Mouse (Mus musculus) bone marrow macrophage, adult 2 months (primary cell): ENCODE measurements around the gene Trit1. TPM values are rescaled to one million over a fixed set of nuclear protein-coding genes. Genes with fewer than 3 reads are reported as not detected.
"Not testable (repeated sequence)": the region's sequence is repeated elsewhere in the genome, so short reads cannot be mapped to it uniquely, and the experiment has no call there.

Experiments
- H3K27ac ChIP-seq: 2 replicates; pipeline ENCODE4 v1.5.1; 2012; ENCODE audit warnings: low read depth, low read length; ENCODE audit not compliant: insufficient read depth
- H3K4me1 ChIP-seq: 2 replicates; pipeline ENCODE4 v1.6.1; 2012; ENCODE audit warnings: low read length; ENCODE audit not compliant: control insufficient read depth, insufficient read depth
- H3K4me3 ChIP-seq: 2 replicates; pipeline ENCODE4 v1.5.1; 2012; ENCODE audit warnings: mild to moderate bottlenecking, low read length, moderate library complexity; ENCODE audit not compliant: insufficient read depth
- CTCF ChIP-seq: IDR thresholded peaks from 2 replicates; pipeline ENCODE4 v1.5.1; 2012; ENCODE audit warnings: low read depth, mild to moderate bottlenecking, low read length, moderate library complexity
- POLR2A ChIP-seq: IDR thresholded peaks from 2 replicates; pipeline ENCODE4 v1.6.1; 2012; ENCODE audit warnings: mild to moderate bottlenecking, low read depth, low read length, borderline replicate concordance
- polyA plus RNA-seq: library from polyadenylated mRNA; stranded (reverse); fragments of >200 nt; gene quantifications from 2 replicates; pipeline ENCODE4 v1.2.4, GENCODE M21; 2012; ENCODE audit not compliant: missing spikeins, insufficient read depth, insufficient read length

Trit1 gene
- polyA plus RNA-seq, 1 experiment = 12.5 TPM

DNA sequence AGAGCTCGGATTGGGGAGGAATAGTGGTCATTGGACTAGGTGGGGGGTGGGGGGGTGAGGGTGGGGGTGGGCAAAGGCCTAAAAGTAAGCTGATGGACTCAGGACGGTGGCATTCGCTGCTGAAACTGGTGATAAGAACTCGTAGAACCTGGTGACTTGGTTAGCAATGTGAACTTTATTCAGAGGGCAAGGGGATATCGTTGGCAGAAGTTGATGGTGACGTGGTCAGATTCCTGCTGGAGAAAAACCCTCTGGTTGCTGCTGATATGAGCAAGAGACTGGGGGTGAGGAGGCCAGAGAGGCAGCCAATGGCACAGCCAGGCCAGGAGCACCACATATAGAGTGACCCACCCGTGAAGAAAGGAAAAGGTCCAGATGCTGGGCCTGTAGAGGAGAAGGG, 35.2 kb upstream of the Trit1 start:
- TF ChIP-seq CTCF = no peak
- no peak for TF ChIP-seq POLR2A
- peaks cover 5% of the 10 kb centered on the region for H3K4me1 ChIP-seq
- H3K4me3 ChIP-seq = no peak overlapping the region
- no peak overlapping the region for H3K27ac ChIP-seq

DNA sequence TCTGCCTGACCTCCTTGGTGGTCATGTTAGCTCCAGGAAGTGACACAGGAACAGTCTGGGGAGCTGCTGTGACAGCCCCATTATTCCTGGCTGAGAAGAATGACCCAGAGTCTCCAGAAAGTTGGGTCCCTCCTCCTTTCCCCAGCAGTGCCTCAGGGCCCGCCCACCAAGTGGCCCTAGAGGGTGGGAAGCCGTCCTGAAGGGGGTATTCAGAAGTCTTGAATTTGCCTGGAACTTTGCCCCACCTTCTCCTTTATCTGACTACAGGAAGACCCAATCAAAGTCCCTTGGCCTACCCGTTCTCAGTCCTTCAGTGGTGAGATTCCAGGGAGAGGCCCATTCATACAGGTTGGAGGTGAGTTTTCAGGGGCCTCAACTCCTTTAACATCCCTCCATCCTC, 34.5 kb upstream of the Trit1 start:
- Histone ChIP-seq H3K27ac (no peak overlapping the region), H3K4me3 (no peak overlapping the region), H3K4me1 (peaks cover 5% of the 10 kb centered on the region)
- TF ChIP-seq CTCF (no peak), POLR2A (no peak)

GRCm38 (mm10) chr4:122982537-122982936, 33.9 kb upstream of the Trit1 start:
- Histone ChIP-seq H3K4me1 (peaks cover 8% of the 10 kb centered on the region), H3K27ac (no peak overlapping the region), H3K4me3 (no peak overlapping the region)
- TF ChIP-seq POLR2A (no peak), CTCF (no peak)

DNA sequence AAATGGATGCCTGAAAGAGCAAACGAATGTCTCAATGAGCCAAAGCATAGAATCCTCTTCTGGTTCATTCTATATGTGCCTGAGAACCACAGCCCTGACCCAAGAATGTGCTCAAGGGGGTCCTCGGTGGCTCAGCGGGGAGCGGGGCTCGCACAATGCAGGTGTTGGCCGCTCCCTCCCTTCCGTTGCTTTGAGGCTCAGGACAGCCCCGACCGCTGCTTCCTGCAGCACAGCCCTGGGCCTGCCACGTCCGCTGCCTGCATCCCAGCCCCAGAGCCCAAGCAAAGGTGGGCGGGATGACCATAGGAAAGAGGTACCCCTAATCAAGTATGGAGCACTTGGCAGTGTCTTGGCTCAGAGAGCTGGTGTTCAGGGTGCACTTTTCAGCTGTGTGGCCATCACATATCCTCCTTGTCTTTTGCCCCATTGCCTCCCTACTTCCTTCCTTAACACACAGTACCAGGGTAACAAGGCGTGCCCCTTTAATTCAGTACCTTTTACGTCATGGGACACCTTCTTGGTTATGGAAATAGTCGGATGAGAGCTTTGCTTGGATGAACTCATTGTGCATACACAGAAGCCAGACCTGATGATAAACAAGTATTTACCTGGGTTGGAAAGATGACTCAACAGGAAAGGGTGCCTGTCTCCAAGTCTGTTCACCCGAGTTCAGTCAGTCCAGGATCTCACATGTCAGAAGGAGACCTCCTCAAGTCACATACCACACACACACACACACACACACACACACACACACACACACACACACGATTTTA, 32.7 kb upstream of the Trit1 start:
- no peak overlapping the region for H3K4me3 ChIP-seq
- no peak overlapping the region for H3K27ac ChIP-seq
- H3K4me1 ChIP-seq = peaks cover 11% of the 10 kb centered on the region
- TF ChIP-seq POLR2A (no peak), CTCF (no peak)

GRCm38 (mm10) chr4:122985110-122985509, 31.3 kb upstream of the Trit1 start:
- Histone ChIP-seq H3K4me1 (peaks cover 11% of the 10 kb centered on the region), H3K27ac (peak overlapping the region; percentile 77), H3K4me3 (no peak overlapping the region)
- peak; percentile 46; the same call in 1 of the 2 replicates for TF ChIP-seq CTCF
- no peak for TF ChIP-seq POLR2A

DNA sequence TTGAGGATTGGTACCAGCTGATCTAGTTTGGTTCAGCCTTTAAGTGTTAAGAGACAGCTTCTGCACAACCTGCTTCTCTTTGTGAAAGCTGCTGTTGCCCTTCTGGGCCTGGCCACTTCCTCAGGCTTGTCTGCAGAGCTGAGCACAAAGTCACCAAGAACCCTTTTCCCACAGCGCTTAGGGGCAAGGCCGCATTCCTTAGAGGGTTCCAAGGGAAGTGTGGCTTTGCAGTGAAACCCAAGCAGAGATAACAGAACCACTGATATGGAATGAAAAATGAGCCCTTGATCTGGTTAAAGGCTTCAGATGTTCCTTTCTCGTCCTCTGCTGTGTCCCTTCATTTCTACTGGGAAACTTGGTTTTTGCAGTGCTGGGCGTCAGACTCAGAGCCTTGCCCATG, 29.0 kb upstream of the Trit1 start:
- H3K27ac ChIP-seq = no peak overlapping the region
- no peak overlapping the region for H3K4me3 ChIP-seq
- TF ChIP-seq POLR2A = no peak
- TF ChIP-seq CTCF = no peak
- peaks cover 18% of the 10 kb centered on the region for H3K4me1 ChIP-seq

DNA sequence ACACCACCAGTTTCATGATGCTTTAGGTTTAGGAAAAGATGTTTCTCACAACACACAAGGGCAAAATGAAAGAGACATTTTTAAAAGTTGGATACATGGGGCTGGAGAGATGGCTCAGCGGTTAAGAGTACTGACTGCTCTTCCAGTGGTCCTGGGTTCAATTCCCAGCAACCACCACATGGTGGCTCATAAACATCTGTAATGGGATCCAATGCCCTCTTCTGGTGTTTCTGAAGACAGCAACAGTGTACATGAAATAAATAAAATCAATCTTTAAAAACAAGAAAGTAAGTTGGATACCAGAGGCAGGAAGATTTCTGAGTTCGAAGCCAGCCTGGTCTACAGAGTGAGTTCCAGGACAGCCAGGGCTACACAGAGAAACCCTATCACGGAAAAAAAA, 28.4 kb upstream of the Trit1 start:
- not testable (repeated sequence) for H3K27ac ChIP-seq
- peaks cover 18% of the 10 kb centered on the region for H3K4me1 ChIP-seq

GRCm38 (mm10) chr4:122991177-122991576, 25.2 kb upstream of the Trit1 start:
- no peak overlapping the region for H3K4me3 ChIP-seq
- no peak for TF ChIP-seq CTCF
- TF ChIP-seq POLR2A = no peak
- H3K27ac ChIP-seq = peak overlapping the region; percentile 53
- H3K4me1 ChIP-seq = peaks cover 16% of the 10 kb centered on the region

More for the DNA sequence above, 28.4 kb upstream of the Trit1 start:
- H3K4me3 ChIP-seq = not testable (repeated sequence)

DNA sequence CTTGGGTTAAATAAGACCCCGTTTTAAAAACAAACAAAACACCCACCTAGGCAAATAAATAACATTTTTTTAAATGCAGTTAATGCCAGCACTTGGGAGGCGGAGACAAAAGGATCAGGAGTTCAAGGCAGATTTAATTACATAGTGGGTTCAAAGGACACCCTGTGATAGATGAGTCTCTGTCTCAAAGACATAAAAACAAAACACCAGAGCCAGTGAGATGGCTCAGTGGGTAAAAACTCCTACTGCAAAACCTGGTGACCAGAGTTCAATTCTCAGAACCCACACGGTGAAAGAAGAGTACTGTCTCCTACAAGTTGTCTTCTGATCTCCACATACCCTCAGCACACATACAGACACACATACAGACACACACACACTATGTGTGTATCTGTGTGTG, 24.1 kb upstream of the Trit1 start:
- TF ChIP-seq POLR2A (no peak), CTCF (no peak)
- no peak overlapping the region for H3K27ac ChIP-seq
- H3K4me3 ChIP-seq = no peak overlapping the region
- peaks cover 16% of the 10 kb centered on the region for H3K4me1 ChIP-seq

DNA sequence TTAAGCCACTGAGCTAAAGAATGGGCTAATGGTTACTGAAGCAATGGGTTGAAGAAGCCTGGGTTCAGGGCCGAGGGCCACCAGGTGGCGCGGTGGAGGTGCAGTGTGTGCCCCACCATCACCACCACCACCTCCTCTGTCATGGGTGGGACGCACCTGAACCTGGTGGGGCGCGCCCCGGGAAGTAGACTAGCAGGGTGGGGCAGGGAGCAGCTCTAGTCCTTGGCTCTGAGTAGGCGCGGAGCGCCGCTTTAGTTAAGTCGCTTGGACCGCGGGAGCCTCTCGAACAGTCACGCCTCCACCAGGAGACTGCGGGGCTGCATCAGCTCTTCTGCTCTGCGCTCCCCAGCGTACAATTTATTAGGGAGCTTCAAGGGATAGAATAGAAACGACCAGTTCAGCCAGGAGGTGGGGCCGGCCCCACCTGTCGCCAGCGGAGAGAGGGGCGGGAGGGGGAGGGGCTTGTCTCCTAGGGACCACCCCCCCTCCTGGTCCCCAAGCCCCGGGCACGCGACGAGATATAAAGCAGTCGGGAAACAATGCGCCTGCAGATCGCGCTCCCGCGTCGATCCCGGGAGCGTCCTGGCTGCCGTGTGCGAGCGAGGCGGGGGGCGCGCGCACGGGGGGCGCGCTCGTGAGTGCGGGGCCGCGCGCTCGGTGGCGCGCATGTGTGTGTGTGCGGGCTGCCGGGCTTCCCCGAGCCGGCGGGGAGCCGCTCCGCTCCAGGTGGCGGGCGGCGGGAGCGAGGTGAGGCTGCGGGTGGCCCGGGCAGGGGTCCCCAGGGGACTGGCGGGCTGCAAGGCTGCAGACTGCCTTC, 20.8 kb upstream of the Trit1 start, which contains the start of gene Mycl:
Mycl (plus strand) TSS at position 249 of the 817 bp plus-strand sequence.
- Histone ChIP-seq H3K27ac (no peak within 1 kb of the TSS), H3K4me1 (peaks cover 10% of the 10 kb centered on the region), H3K4me3 (peak within 1 kb of the TSS; percentile 67)
- TF ChIP-seq POLR2A (no peak), CTCF (peak; percentile 79)
